Mouse (Mus musculus) adrenal gland (tissue): ENCODE data around the gene Pank2.
"Not testable (repeated sequence)": the region's sequence is repeated elsewhere in the genome, so short reads cannot be mapped to it uniquely, and the experiment has no call there.

Source experiments
- intact Hi-C: fragments of 180-260 bp; cut with DNase I; formaldehyde crosslinking; loops from one replicate; pipeline ENCODE4 v1.15.1; 2025
- microRNA-seq, 2 experiments: library from miRNA; unstranded; fragments of <30 nt; microRNA quantifications; one replicate each; pipeline ENCODE4; 2019

Pank2 gene

DNA sequence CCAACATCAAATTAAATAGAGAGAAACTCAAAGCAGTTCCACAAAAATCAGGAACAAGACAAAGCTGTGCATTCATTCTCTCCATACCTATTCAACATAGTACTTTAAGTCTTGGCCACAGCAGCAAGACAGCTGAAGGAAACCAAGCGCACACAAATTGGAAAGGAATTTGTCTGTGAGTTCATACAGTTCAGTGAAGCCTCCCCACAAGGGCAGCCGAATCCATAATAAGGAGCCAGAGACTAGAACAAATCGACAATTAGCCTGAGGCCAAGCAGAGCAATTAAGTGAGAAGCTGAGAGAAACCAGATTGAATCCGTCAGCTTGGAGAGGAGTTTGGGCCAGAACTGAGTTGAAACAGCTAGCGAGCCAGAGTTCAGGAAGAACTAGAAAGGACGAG lies 57.1 kb downstream of the Pank2 start:
- intact Hi-C loops, result no loop called here

DNA sequence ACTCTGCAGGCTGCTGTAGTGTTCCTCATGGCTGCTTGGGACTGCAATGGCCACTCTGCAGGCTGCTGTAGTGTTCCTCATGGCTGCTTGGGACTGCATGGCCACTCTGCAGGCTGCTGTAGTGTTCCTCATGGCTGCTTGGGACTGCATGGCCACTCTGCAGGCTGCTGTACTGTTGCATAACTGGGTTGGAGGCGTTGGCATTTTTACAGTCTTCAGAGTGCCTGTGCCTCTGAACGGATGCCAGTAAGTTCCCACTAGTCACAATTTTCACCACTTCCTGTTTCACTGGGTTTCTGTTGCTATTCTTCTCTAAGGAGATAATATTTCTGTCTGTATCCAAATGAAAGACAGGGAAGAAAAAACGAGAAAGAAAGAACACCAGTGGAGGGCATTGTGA lies 58.9 kb downstream of the Pank2 start:
- intact Hi-C loops, result not testable (repeated sequence)

DNA sequence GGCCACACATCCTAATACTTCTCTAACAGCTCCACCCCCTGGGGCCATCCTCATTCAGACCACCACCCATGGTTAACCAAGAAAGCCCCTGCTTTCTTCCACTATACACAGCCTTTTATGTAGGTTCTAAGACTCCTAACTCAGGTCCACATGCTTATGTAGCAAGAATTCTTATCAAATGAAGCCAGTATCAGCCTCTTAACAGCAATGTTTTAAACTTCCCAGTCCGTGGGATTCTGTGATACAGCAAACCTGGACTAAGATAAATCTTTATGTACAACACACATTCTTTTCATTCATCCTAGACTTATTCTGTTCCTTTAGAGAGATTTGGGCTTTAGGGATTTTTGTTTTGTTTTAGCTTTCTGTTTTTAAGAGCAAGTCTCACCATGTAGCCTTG lies 61.4 kb downstream of the Pank2 start:
- intact Hi-C loops, result no loop called here

DNA sequence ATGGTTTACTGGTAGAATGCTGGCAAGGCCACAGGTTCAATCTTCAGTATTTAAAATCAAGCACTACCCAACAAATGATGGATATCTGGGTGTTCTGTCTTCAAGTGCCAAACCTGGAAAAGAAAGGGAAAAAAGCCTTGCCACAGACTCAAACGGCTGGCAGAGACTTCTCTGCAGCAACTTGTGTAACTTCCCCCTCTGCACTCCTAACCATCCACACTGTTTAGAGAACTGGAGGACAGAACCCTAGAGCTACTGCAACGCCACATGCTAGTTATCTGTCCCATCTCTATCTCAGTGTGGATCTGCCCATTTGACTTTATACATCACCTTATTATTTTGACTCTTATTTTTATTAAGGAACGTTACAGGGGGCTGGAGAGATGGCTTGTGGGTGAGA lies 63.7 kb downstream of the Pank2 start:
- intact Hi-C loops, result no loop called here

DNA sequence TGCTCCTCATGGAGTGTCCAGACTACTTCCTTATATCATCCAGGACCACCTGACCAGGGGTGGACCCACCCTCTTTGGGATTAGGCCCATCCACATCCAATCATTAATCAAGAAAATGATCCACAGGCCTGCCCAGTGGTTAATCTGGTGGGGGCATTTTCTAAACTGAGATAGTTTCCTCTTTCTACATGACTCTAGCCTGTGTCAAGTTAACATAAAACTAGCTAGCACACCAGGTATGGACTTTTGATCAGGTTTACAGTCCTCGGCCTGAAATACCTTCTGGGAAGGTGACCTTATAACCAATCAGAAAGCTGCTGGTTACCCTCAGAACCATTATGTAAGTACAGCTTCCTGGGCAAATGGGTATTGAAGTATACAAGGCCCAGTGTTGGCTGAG lies 66.7 kb downstream of the Pank2 start:
- intact Hi-C loops, result no loop called here

DNA sequence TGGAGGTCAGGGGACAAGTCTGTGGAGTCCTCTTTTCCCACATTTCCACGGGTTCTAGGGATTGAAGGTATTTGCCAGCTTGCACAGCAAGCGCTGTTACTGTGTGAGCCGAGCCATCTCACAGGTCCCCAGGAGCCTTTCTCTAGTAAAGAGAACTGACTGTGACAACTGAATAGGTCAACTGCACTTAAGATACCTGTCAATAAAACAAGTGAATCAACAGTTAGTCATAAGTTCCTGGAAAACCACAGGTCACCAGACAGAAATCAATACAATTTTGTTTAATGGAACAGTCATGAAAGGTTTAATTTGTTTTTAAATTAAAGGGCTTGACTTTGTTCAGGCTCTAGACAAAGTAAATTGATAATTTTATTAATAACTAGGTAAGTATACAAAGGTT lies 68.3 kb downstream of the Pank2 start:
- intact Hi-C loops, result no loop called here

DNA sequence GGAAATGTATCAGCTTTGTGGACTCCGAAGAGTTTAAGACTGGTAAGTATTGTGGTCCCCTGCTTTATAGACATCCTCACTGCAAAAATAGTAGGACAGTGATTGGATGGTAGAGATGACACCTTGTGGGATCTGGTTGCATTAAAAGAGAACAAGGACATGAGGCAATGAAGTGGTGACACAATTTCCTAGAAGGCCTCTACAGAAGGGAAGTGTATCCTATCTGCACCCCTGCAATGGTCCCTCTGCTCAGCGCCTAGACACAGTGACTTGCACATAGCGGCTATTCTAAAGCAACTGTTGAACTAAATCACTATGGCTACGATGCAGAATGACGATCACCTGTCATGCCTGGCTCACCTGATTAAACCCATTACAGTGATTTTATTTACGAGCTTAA lies 75.3 kb downstream of the Pank2 start:
- intact Hi-C loops, result no loop called here

DNA sequence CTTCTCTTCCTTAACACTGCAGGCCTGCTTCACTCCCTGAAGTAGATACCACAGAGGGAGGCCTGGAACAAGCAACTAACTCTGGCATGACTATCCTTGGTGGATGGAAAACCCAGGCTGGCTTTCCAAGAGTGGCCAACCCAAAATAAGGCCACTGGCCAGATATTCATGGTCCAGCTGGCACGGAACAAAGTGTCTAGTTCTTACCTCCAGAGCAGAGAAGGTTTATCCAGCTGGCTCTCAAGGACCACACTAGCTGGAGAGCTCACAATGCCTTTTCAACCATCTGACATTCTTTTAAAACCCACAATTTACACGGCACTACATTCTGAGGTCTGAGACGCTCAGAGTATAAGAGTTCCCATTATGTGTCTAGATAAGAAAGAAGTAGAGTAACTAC lies 82.2 kb downstream of the Pank2 start:
- intact Hi-C loops, result no loop called here

DNA sequence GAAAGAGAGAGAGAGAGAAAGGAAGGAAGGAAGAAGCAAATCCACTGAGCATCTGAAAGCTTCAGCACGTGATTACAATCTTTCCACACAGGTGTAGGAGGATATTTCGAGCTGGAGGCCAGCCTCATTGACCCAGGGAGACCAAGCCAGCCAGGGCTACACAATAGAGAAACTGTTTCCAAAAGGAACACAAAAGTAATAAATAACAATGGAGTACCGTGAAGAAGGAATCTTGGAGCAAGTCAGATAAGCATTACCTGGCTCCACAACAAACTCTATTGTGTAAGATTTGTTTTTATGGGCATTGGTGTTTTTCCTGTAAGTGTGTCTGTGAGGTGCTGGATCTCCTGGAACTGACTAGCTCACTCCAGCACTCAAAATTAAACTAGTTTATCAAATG lies 83.3 kb downstream of the Pank2 start:
- intact Hi-C loops, result no loop called here

Small RNAs within 50 kb of the gene (microRNA-seq; reads per million reads assigned to microRNA genes)
- gene Mir103-2, result 17.4 to 24.7 reads per million in 2 experiments
